In genomic region chr2:60171786-60172530, GRCm38 (mm10) we compare ENCODE assay signal across 9 mouse cellular contexts. TPM values are rescaled to one million over a fixed set of nuclear protein-coding genes. Genes with fewer than 3 reads are reported as not detected.
DNase-seq lines count a peak whose midpoint lies in the region; ATAC-seq lines count a peak whose summit lies in the region.
"Had no signal": no experiment of that assay in that cellular context is flagged by ENCODE, and none has a peak within 500 bp of the region (broad histone marks: within the 10 kb centered on the region; RNA-seq: fewer than 3 reads in every experiment).

No protein-coding gene starts in this region.

- H3K9me3 ChIP-seq in liver, embryonic 11.5 days (ENCODE audit: control insufficient read depth, low read length): no peaks in the 10 kb centered on the region
- H3K9me3 ChIP-seq: stomach, embryonic 15.5 days had no signal

- H3K27me3 ChIP-seq in liver, embryonic 11.5 days (replicated peaks; ENCODE audit: control insufficient read depth, insufficient read depth, low read length): no peaks in the 10 kb centered on the region
- H3K27me3 ChIP-seq: stomach, embryonic 15.5 days had no signal

- no peak overlapping the region for H3K27ac ChIP-seq in liver, embryonic 11.5 days (ENCODE audit: low read depth, low read length)
- H3K27ac ChIP-seq: stomach, embryonic 15.5 days had no signal

- 73% methylated on average over 7 of the region's 7 CpGs for WGBS in liver, embryonic 11.5 days

- peak; percentile 7 for DNase-seq in liver
- DNase-seq in liver, embryonic 11.5 days (ENCODE audit: low spot score): no peak
- DNase-seq in T-cell, adult 2 months (ENCODE audit: low spot score): peak; percentile 61
- peak; percentile 66 to 75 for DNase-seq in cerebellum, postnatal 14 days
- DNase-seq in kidney, postnatal 4 days: peak; percentile 28 to 55
- no peak for DNase-seq in left cerebral cortex, adult 11 months (ENCODE audit: low spot score)

- no peaks in the 10 kb centered on the region for H3K4me1 ChIP-seq in liver, embryonic 11.5 days (replicated peaks; ENCODE audit: control insufficient read depth, insufficient read depth, low read length)
- H3K4me1 ChIP-seq: stomach, embryonic 15.5 days had no signal

- H3K4me2 ChIP-seq in liver, embryonic 11.5 days: no peak overlapping the region
- H3K4me2 ChIP-seq: stomach, embryonic 15.5 days had no signal

- ATAC-seq in liver, embryonic 11.5 days (replicated peaks; ENCODE audit: low FRiP score): no peak
- peak; percentile 83 for ATAC-seq in neutrophil, adult 5-6 weeks (ENCODE audit: extremely low read depth, insufficient number of reproducible peaks, low FRiP score, poor library complexity, severe bottlenecking)
- no peak for ATAC-seq in erythroblast, adult 5-6 weeks (replicated peaks; ENCODE audit: low FRiP score, poor library complexity, severe bottlenecking)

- no peak overlapping the region for H3K9ac ChIP-seq in liver, embryonic 11.5 days (ENCODE audit: low read depth, low read length)
- H3K9ac ChIP-seq: stomach, embryonic 15.5 days had no signal

- H3K4me3 ChIP-seq in liver, embryonic 11.5 days (ENCODE audit: low read depth, low read length): no peak overlapping the region
- H3K4me3 ChIP-seq: stomach, embryonic 15.5 days had no signal

- no peaks in the 10 kb centered on the region for H3K36me3 ChIP-seq in liver, embryonic 11.5 days (ENCODE audit: control insufficient read depth, insufficient read depth, low read length)
- H3K36me3 ChIP-seq: stomach, embryonic 15.5 days had no signal

RNA-seq across cellular contexts. Expression of gene Baz2b, which starts 37.7 kb away (rescaled TPM):
- polyA plus RNA-seq in liver, embryonic 11.5 days (2014; fragmentation: Nextera tagmentation; extraction: Ambion mirVana): 31.5 and 35.2 TPM in 2 replicates
- 365 and 367 TPM in 2 replicates for total RNA-seq in neutrophil, adult 5-6 weeks (2017)
- total RNA-seq in erythroblast, adult 5-6 weeks (2015; ENCODE audit: low replicate concordance): 59.8 and 90.3 TPM in 2 replicates
- total RNA-seq in erythroblast, adult 5-6 weeks (2017; ENCODE audit: low replicate concordance): 116 and 119 TPM in 2 replicates

RNA-seq across cellular contexts. Expression of gene March7, which starts 37.7 kb away (rescaled TPM):
- polyA plus RNA-seq in liver, embryonic 11.5 days (2014; fragmentation: Nextera tagmentation; extraction: Ambion mirVana): 48.5 and 50.1 TPM in 2 replicates
- total RNA-seq in neutrophil, adult 5-6 weeks (2017): 547 and 566 TPM in 2 replicates
- 45.1 and 60.7 TPM in 2 replicates for total RNA-seq in erythroblast, adult 5-6 weeks (2015; ENCODE audit: low replicate concordance)
- 44.2 and 91.0 TPM in 2 replicates for total RNA-seq in erythroblast, adult 5-6 weeks (2017; ENCODE audit: low replicate concordance)

Comparison
In these comparisons a context has a peak if more than half of its experiments do, and no peak if none do; other contexts are left out.
1. DNase-seq: peak in liver (single experiment), T-cell, adult 2 months (single experiment), cerebellum, postnatal 14 days (2 of 2) and kidney, postnatal 4 days (2 of 2); none in liver, embryonic 11.5 days (single experiment) and left cerebral cortex, adult 11 months (single experiment).